Mouse (Mus musculus): ENCODE measurements around the gene Krtap4-13. TPM values are rescaled to one million over a fixed set of nuclear protein-coding genes. Genes with fewer than 3 reads are reported as not detected.
"Not testable (repeated sequence)": the region's sequence is repeated elsewhere in the genome, so short reads cannot be mapped to it uniquely, and the experiment has no call there.

Krtap4-13 gene
- not detected in 2 replicates for total RNA-seq (2017)

GRCm38 (mm10) chr11:99809792-99810191 lies at the start of gene Krtap4-13:
TSS of gene Krtap4-13 (minus strand) at chr11:99809892.
- ATAC-seq (replicated peaks in 1 of 2; ENCODE audit: insufficient read depth in 1 of 2, low FRiP score in 2 of 2, low TSS enrichment in 1 of 2, low read depth in 1 of 2, poor library complexity in 2 of 2, severe bottlenecking in 2 of 2), result not testable (repeated sequence)

GRCm38 (mm10) chr11:99858761-99859160 lies 49.1 kb upstream of the Krtap4-13 start:
- ATAC-seq (replicated peaks in 1 of 2; ENCODE audit: insufficient read depth in 1 of 2, low FRiP score in 2 of 2, low TSS enrichment in 1 of 2, low read depth in 1 of 2, poor library complexity in 2 of 2, severe bottlenecking in 2 of 2), result no peak

- no peak for ATAC-seq (replicated peaks in 1 of 2; ENCODE audit: insufficient read depth in 1 of 2, low FRiP score in 2 of 2, low TSS enrichment in 1 of 2, low read depth in 1 of 2, poor library complexity in 2 of 2, severe bottlenecking in 2 of 2)
Measured at GRCm38 (mm10) chr11:99857617-99858016, 47.9 kb upstream of the Krtap4-13 start, which contains the start of gene Gm11568. TSS of gene Gm11568 (plus strand) at chr11:99857917.

GRCm38 (mm10) chr11:99854121-99854520 lies 44.4 kb upstream of the Krtap4-13 start:
- no peak for ATAC-seq (replicated peaks in 1 of 2; ENCODE audit: insufficient read depth in 1 of 2, low FRiP score in 2 of 2, low TSS enrichment in 1 of 2, low read depth in 1 of 2, poor library complexity in 2 of 2, severe bottlenecking in 2 of 2)

- ATAC-seq (replicated peaks in 1 of 2; ENCODE audit: insufficient read depth in 1 of 2, low FRiP score in 2 of 2, low TSS enrichment in 1 of 2, low read depth in 1 of 2, poor library complexity in 2 of 2, severe bottlenecking in 2 of 2), result no peak
Measured at GRCm38 (mm10) chr11:99851508-99851907, 41.8 kb upstream of the Krtap4-13 start, which contains the start of gene Krtap4-16. TSS of gene Krtap4-16 (minus strand) at chr11:99851608.

DNA sequence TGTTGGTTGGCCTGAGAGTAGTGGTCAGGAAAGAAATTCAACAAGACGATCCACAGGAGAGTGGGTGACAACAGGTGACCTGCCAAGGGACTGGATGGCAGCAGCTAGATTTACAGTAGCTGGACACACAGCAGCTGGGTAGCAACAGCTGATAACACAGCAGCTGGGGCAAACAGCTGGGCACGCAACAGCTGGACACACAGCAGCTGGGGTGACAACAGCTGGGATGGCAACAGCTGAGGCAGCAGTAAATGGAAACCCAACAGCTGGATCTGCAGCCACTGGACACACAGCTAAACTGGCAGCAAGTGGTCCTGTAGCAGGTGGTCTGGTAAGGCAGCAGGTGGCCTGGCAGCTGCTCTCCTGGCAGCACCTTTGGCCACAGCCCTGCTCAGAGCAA lies 37.1 kb upstream of the Krtap4-13 start:
- no peak for ATAC-seq (replicated peaks in 1 of 2; ENCODE audit: insufficient read depth in 1 of 2, low FRiP score in 2 of 2, low TSS enrichment in 1 of 2, low read depth in 1 of 2, poor library complexity in 2 of 2, severe bottlenecking in 2 of 2)

DNA sequence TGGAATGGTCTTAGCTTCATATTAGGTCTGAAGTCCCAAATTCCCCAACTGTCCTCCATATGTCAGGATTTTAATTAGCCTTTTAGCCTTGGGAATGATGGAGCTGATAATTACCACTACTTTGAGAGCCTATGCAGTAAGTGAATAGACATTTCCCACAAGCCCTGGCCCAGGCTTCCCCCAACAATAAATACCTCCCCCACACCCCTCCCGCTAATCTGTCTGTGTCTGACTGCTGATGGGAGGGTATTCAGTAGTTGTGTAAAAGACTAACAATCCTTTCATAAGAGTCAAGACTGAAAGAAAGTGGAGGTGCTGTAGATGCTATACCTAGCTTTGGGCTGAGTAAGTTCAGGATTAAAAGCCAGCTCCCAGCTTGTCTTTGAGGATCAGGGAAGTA lies 32.5 kb upstream of the Krtap4-13 start:
- no peak for ATAC-seq (replicated peaks in 1 of 2; ENCODE audit: insufficient read depth in 1 of 2, low FRiP score in 2 of 2, low TSS enrichment in 1 of 2, low read depth in 1 of 2, poor library complexity in 2 of 2, severe bottlenecking in 2 of 2)

GRCm38 (mm10) chr11:99837966-99838365 lies 28.3 kb upstream of the Krtap4-13 start, which contains the start of gene 2300003K06Rik:
TSS of gene 2300003K06Rik (minus strand) at chr11:99838066.
- ATAC-seq (replicated peaks in 1 of 2; ENCODE audit: insufficient read depth in 1 of 2, low FRiP score in 2 of 2, low TSS enrichment in 1 of 2, low read depth in 1 of 2, poor library complexity in 2 of 2, severe bottlenecking in 2 of 2), result no peak

DNA sequence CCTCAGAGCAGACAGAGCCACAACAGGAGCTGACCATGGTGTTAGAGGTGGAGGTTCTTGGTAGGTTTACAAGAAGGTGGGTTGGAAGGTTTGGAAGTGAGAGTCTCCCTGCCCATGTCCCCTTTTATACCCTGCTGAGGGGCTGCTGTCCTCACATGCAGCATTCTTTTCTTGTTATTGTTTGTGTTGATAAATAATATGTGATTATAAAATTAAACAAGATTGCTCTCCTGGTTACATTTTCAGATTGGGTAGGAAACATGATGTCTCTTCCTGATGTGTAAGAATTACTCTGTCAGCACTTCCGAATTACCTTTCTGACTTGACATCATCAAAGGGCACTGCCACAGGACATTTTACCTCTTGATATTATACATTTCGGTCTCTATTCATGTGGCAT lies 5.9 kb upstream of the Krtap4-13 start, which contains the start of gene Gm11564:
Gm11564 (minus strand) TSS at position 101 of the 400 bp plus-strand sequence.
- not testable (repeated sequence) for ATAC-seq (replicated peaks in 1 of 2; ENCODE audit: insufficient read depth in 1 of 2, low FRiP score in 2 of 2, low TSS enrichment in 1 of 2, low read depth in 1 of 2, poor library complexity in 2 of 2, severe bottlenecking in 2 of 2)

- ATAC-seq (replicated peaks in 1 of 2; ENCODE audit: insufficient read depth in 1 of 2, low FRiP score in 2 of 2, low TSS enrichment in 1 of 2, low read depth in 1 of 2, poor library complexity in 2 of 2, severe bottlenecking in 2 of 2), result not testable (repeated sequence)
Measured at GRCm38 (mm10) chr11:99804346-99804745, 5.3 kb downstream of the Krtap4-13 start, which contains the start of gene Gm11554. TSS of gene Gm11554 (minus strand) at chr11:99804446.

DNA sequence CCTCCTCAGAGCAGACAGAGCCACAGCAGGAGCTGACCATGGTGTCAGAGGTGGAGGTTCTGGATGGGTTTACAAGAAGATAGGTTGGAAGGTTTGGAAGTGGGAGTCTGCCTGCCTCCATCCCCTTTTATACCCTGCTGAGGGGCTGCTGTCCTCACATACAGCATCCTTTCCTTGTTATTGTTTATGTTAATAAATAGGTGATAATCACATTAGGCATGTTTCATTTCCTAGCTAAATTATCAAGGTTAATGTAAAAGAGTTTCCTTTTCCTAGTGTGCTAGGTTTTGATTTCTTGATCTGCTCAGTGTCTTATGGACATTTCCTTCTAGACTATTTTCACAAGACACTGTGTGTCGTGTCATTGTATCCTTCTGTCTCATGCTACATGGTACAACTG lies 10.9 kb downstream of the Krtap4-13 start, which contains the start of gene Gm11569:
Gm11569 (minus strand) TSS at position 101 of the 400 bp plus-strand sequence.
- ATAC-seq (replicated peaks in 1 of 2; ENCODE audit: insufficient read depth in 1 of 2, low FRiP score in 2 of 2, low TSS enrichment in 1 of 2, low read depth in 1 of 2, poor library complexity in 2 of 2, severe bottlenecking in 2 of 2), result not testable (repeated sequence)

GRCm38 (mm10) chr11:99793367-99793766 lies 16.3 kb downstream of the Krtap4-13 start, which contains the start of gene Gm11596:
TSS of gene Gm11596 (minus strand) at chr11:99793467.
- no peak for ATAC-seq (replicated peaks in 1 of 2; ENCODE audit: insufficient read depth in 1 of 2, low FRiP score in 2 of 2, low TSS enrichment in 1 of 2, low read depth in 1 of 2, poor library complexity in 2 of 2, severe bottlenecking in 2 of 2)

GRCm38 (mm10) chr11:99784900-99785299 lies 24.8 kb downstream of the Krtap4-13 start, which contains the start of gene Krtap4-9:
TSS of gene Krtap4-9 (plus strand) at chr11:99785200.
- not testable (repeated sequence) for ATAC-seq (replicated peaks in 1 of 2; ENCODE audit: insufficient read depth in 1 of 2, low FRiP score in 2 of 2, low TSS enrichment in 1 of 2, low read depth in 1 of 2, poor library complexity in 2 of 2, severe bottlenecking in 2 of 2)

- ATAC-seq (replicated peaks in 1 of 2; ENCODE audit: insufficient read depth in 1 of 2, low FRiP score in 2 of 2, low TSS enrichment in 1 of 2, low read depth in 1 of 2, poor library complexity in 2 of 2, severe bottlenecking in 2 of 2), result no peak
Measured at GRCm38 (mm10) chr11:99780604-99781003, 29.1 kb downstream of the Krtap4-13 start, which contains the start of gene Krtap4-8. TSS of gene Krtap4-8 (minus strand) at chr11:99780704.

- ATAC-seq (replicated peaks in 1 of 2; ENCODE audit: insufficient read depth in 1 of 2, low FRiP score in 2 of 2, low TSS enrichment in 1 of 2, low read depth in 1 of 2, poor library complexity in 2 of 2, severe bottlenecking in 2 of 2), result no peak
Measured at GRCm38 (mm10) chr11:99778401-99778800, 31.3 kb downstream of the Krtap4-13 start.

- ATAC-seq (replicated peaks in 1 of 2; ENCODE audit: insufficient read depth in 1 of 2, low FRiP score in 2 of 2, low TSS enrichment in 1 of 2, low read depth in 1 of 2, poor library complexity in 2 of 2, severe bottlenecking in 2 of 2), result not testable (repeated sequence)
Measured at GRCm38 (mm10) chr11:99772813-99773212, 36.9 kb downstream of the Krtap4-13 start, which contains the start of gene Gm11595. TSS of gene Gm11595 (minus strand) at chr11:99772913.

DNA sequence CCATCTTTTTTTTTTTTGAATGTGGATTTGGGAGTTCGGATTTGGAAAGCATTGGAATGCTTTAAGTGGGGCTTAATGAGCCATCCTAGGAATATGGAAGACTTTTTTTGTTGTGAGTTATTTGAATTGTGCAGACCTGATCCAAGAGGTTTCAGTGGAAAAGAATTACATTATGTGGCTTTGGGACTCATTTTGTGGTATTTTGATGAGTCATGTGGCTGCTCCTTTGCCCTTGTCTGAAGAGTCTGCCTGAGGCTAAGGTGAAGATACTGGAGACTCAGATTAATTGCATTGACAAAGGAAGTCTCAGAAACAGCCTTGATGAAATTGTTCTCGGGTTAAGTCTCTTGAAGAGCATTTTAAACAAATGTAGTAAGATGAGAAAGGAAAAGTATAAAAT lies 41.3 kb downstream of the Krtap4-13 start:
- ATAC-seq (replicated peaks in 1 of 2; ENCODE audit: insufficient read depth in 1 of 2, low FRiP score in 2 of 2, low TSS enrichment in 1 of 2, low read depth in 1 of 2, poor library complexity in 2 of 2, severe bottlenecking in 2 of 2), result no peak

Measured in hematopoietic stem cell, adult 5-6 weeks (primary cell).